Mouse (Mus musculus) ES-Bruce4 (cell line): ENCODE measurements around the gene Slc35g1. TPM values are rescaled to one million over a fixed set of nuclear protein-coding genes. Genes with fewer than 3 reads are reported as not detected.

Experiments used
- H3K27ac ChIP-seq: 2 replicates; pipeline ENCODE4 v1.5.1; 2012; ENCODE audit warnings: low read length, inconsistent platforms; ENCODE audit not compliant: insufficient read depth
- H3K27me3 ChIP-seq: 2 replicates; pipeline ENCODE4 v1.6.1; 2012; ENCODE audit warnings: mild to moderate bottlenecking, low read length, inconsistent platforms; ENCODE audit not compliant: control insufficient read depth, poor library complexity, insufficient read depth, severe bottlenecking
- H3K36me3 ChIP-seq: 2 replicates; pipeline ENCODE4 v1.6.1; 2012; ENCODE audit warnings: inconsistent platforms, mild to moderate bottlenecking, low read length, moderate library complexity; ENCODE audit not compliant: control insufficient read depth, poor library complexity, insufficient read depth, severe bottlenecking
- H3K4me1 ChIP-seq: one replicate; pipeline ENCODE4 v1.8.1; 2011; ENCODE audit warnings: low read length; ENCODE audit not compliant: control insufficient read depth, insufficient read depth
- H3K4me3 ChIP-seq: 2 replicates; pipeline ENCODE4 v1.5.1; 2011; ENCODE audit warnings: low read depth, mild to moderate bottlenecking, low read length
- H3K9ac ChIP-seq: 2 replicates; pipeline ENCODE4 v1.6.1; 2012; ENCODE audit warnings: low read depth, mild to moderate bottlenecking, inconsistent platforms; ENCODE audit not compliant: poor library complexity, severe bottlenecking
- H3K9me3 ChIP-seq: replicated peaks from 2 replicates; pipeline ENCODE4 v1.6.1; 2012; ENCODE audit warnings: mild to moderate bottlenecking, low read length, inconsistent platforms; ENCODE audit not compliant: control insufficient read depth, poor library complexity, insufficient read depth, severe bottlenecking
- CTCF ChIP-seq: IDR thresholded peaks from one replicate; pipeline ENCODE4 v1.8.1; 2011; ENCODE audit warnings: low read depth, low read length
- EP300 ChIP-seq: IDR thresholded peaks from 2 replicates; pipeline ENCODE4 v1.6.1; 2011; ENCODE audit warnings: low read depth, low read length; ENCODE audit not compliant: insufficient read depth
- POLR2A ChIP-seq: IDR thresholded peaks from one replicate; pipeline ENCODE4 v1.8.1; 2011; ENCODE audit warnings: low read length; ENCODE audit not compliant: insufficient read depth
- polyA plus RNA-seq: library from polyadenylated mRNA; stranded (reverse); fragments of >200 nt; gene quantifications from 2 replicates; pipeline ENCODE4 v1.2.4, GENCODE M21; 2011; ENCODE audit warnings: low read depth; ENCODE audit not compliant: missing spikeins, insufficient read depth, insufficient read length

Slc35g1 gene
- polyA plus RNA-seq, 1 experiment, result 20.3 TPM

DNA sequence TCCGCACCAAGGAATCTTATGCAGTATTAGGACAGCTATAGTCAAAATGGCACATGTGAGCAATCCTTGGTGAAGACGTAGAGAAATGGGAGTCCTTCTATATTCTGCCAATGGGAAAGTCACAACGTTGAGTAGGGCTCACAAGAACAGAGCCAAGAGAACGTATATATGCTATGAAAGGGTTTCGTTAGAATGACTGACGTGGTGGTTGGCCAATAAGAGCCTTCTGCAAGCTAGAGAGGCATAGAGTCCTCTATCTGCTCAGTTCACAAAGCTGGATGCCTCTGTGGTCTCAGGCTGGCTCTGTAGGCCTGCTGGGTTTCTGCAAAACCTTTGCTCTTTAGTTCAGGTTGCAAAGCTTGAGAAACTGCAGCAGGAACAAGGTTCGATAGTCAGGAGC lies 35.5 kb downstream of the Slc35g1 start:
- no peak overlapping the region for H3K27ac ChIP-seq
- TF ChIP-seq EP300 (no peak), CTCF (no peak), POLR2A (no peak)
- no peaks in the 10 kb centered on the region for H3K9me3 ChIP-seq
- H3K36me3 ChIP-seq, result no peaks in the 10 kb centered on the region
- no peak overlapping the region for H3K9ac ChIP-seq
- no peaks in the 10 kb centered on the region for H3K4me1 ChIP-seq
- H3K27me3 ChIP-seq, result no peaks in the 10 kb centered on the region
- H3K4me3 ChIP-seq, result no peak overlapping the region

GRCm38 (mm10) chr19:38432021-38432420 lies 36.2 kb downstream of the Slc35g1 start:
- TF ChIP-seq POLR2A, result no peak
- no peak for TF ChIP-seq EP300
- TF ChIP-seq CTCF, result no peak
- H3K9ac ChIP-seq, result no peak overlapping the region

GRCm38 (mm10) chr19:38433381-38433780 lies 37.6 kb downstream of the Slc35g1 start:
- H3K9ac ChIP-seq, result no peak overlapping the region
- no peak for TF ChIP-seq EP300
- no peak for TF ChIP-seq CTCF
- no peak for TF ChIP-seq POLR2A
- no peak overlapping the region for H3K27ac ChIP-seq
- no peaks in the 10 kb centered on the region for H3K36me3 ChIP-seq
- no peaks in the 10 kb centered on the region for H3K9me3 ChIP-seq
- no peak overlapping the region for H3K4me3 ChIP-seq
- no peaks in the 10 kb centered on the region for H3K4me1 ChIP-seq
- H3K27me3 ChIP-seq, result no peaks in the 10 kb centered on the region

More at GRCm38 (mm10) chr19:38432021-38432420, 36.2 kb downstream of the Slc35g1 start:
- Histone ChIP-seq H3K4me1 (no peaks in the 10 kb centered on the region), H3K27me3 (no peaks in the 10 kb centered on the region), H3K9me3 (no peaks in the 10 kb centered on the region), H3K36me3 (no peaks in the 10 kb centered on the region), H3K27ac (no peak overlapping the region), H3K4me3 (no peak overlapping the region)

DNA sequence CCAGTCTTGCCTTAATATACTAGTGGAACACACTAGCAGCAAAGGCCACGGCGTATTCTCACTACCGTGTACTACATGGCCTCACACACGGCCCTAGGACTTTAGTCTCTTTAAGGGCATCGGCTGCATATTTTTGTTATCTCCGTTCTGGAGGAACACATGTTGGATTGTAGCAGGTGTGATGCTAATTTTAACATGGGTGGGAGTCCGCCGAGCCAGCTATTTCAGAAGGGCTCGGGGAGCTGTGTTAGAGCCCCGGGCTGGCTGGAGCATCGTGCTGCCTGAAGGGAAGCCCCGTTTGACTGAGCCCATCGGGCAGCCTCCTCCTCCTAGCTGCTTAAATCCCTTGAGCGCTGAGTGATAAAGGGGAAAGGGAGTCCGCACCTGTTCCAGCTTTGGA lies 39.4 kb downstream of the Slc35g1 start:
- Histone ChIP-seq H3K4me1 (no peaks in the 10 kb centered on the region), H3K27me3 (no peaks in the 10 kb centered on the region), H3K36me3 (no peaks in the 10 kb centered on the region), H3K4me3 (no peak overlapping the region), H3K27ac (no peak overlapping the region), H3K9ac (no peak overlapping the region), H3K9me3 (no peaks in the 10 kb centered on the region)
- TF ChIP-seq EP300, result no peak
- no peak for TF ChIP-seq POLR2A
- no peak for TF ChIP-seq CTCF

GRCm38 (mm10) chr19:38441860-38442259 lies 46.1 kb downstream of the Slc35g1 start:
- no peaks in the 10 kb centered on the region for H3K27me3 ChIP-seq
- H3K9ac ChIP-seq, result no peak overlapping the region
- TF ChIP-seq POLR2A (no peak), CTCF (no peak), EP300 (no peak)
- no peaks in the 10 kb centered on the region for H3K9me3 ChIP-seq
- no peaks in the 10 kb centered on the region for H3K36me3 ChIP-seq
- H3K4me3 ChIP-seq, result no peak overlapping the region
- H3K27ac ChIP-seq, result no peak overlapping the region
- H3K4me1 ChIP-seq, result no peaks in the 10 kb centered on the region

DNA sequence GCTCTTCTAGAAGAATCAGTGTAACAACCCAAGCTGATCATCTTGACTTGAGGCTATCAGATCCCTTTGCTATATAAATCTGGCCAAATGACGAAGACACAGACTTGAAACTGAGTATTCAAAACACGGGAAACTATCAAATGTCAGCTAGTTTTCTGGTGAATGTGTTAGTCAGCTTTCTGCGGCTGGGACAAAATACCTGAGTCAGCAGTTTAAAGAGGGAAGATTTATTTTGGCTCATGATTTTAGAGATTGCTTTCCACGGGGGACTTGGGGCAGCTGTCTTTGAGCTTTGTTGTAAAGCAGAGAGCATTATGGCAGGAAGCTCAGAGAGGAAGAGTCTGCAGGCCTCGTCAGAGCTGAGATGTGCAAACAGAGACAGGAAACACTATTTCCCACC lies 50.0 kb downstream of the Slc35g1 start:
- Histone ChIP-seq H3K36me3 (no peaks in the 10 kb centered on the region), H3K4me1 (no peaks in the 10 kb centered on the region), H3K9me3 (no peaks in the 10 kb centered on the region), H3K27me3 (no peaks in the 10 kb centered on the region), H3K4me3 (no peak overlapping the region), H3K27ac (no peak overlapping the region), H3K9ac (no peak overlapping the region)
- no peak for TF ChIP-seq POLR2A
- TF ChIP-seq EP300, result no peak
- no peak for TF ChIP-seq CTCF

Other genes with a start within 250 kb of the Slc35g1 start
- 46.0 and 48.1 TPM in 2 replicates for gene Fra10ac1, start 171.8 kb upstream of the Slc35g1 start, polyA plus RNA-seq
- 28.1 and 32.6 TPM in 2 replicates for gene Lgi1, start 131.4 kb upstream of the Slc35g1 start, polyA plus RNA-seq
- gene Plce1, start 85.1 kb downstream of the Slc35g1 start, polyA plus RNA-seq, result 2.8 and 3.7 TPM in 2 replicates